Mouse (Mus musculus): ENCODE data around the gene Ttll8.

Gene Ttll8

DNA sequence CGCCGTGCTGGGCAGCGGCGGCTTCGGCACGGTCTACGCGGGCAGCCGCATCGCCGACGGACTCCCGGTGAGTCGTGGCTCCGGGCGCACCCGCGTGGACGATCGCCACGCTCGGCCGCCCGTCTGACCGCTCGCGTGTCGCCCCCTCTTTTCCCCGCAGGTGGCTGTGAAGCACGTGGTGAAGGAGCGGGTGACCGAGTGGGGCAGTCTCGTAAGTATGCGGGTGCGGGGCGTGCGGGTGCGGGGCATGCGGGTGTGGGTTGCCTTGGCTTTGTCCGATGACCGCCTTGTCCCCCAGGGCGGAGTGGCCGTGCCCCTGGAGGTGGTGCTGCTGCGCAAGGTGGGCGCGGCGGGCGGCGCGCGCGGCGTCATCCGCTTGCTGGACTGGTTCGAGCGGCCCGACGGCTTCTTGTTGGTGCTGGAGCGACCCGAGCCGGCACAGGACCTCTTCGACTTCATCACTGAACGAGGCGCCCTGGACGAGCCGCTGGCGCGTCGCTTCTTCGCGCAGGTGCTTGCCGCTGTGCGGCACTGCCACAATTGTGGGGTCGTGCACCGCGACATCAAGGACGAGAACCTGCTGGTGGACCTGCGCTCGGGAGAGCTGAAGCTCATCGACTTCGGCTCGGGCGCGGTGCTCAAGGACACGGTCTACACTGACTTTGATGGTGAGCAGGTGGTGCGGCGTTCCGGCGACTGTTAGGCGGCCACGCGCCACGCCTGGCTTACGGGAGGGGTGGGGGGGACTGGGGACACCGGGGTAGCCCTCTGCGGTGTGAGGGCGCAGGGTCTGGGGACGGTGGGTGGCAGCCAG is 91.1 kb downstream of the Ttll8 start:
- intact Hi-C loops (cut with DNase I), result no loop called here

- intact Hi-C loops (cut with DNase I), result no loop called here
Observed at GRCm38 (mm10) chr15:88861772-88862622, 92.2 kb downstream of the Ttll8 start, which contains the start of gene Pim3. TSS of gene Pim3 (plus strand) at chr15:88862186.

GRCm38 (mm10) chr15:88860781-88861180 is 93.4 kb downstream of the Ttll8 start:
- intact Hi-C loops (cut with DNase I), result no loop called here

GRCm38 (mm10) chr15:88859206-88859970 is 94.8 kb downstream of the Ttll8 start:
- intact Hi-C loops (cut with DNase I), result no loop called here

GRCm38 (mm10) chr15:88858707-88859106 is 95.5 kb downstream of the Ttll8 start:
- intact Hi-C loops (cut with DNase I), result no loop called here

- intact Hi-C loops (cut with DNase I), result no loop called here
Observed at GRCm38 (mm10) chr15:88858141-88858541, 96.1 kb downstream of the Ttll8 start.

DNA sequence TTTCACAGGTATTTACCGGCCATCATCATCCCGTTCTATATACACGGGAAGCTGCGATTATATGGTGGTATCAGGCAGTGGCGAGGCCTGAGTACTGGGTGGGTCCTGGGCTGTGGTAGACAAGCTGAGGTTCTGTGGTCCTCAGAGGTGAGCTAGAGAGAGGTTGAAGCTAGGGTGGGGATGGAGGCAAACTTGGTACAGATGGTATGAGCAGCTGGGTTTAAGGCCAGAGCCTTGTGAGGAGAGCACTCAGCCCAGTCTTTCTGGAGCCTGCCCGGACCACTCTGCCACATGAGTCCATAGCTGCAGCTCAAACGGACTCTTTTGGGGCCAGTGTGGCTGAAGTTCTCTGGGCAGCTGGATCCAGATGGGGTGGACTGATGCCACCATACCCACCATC is 96.9 kb downstream of the Ttll8 start:
- intact Hi-C loops (cut with DNase I), result no loop called here

DNA sequence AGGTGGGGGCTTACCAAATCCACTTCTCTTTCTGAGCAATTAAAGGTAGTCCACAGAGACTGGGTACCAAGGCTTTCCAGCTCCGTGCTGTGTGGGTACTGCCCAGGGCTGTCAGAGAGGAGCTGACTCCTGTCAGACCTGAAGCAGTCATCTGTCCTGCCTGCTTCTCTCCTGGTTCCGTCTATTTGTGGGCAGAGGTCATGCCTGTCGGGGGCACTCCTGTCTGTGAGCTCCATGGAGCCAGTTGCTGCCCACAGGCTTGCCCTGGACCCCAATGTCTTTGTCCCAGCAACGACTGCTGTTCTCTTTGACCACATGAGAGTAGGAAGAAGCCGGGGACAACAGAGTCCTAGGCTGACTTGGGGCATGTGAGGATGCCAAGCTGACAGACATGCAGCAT is 97.6 kb downstream of the Ttll8 start:
- intact Hi-C loops (cut with DNase I), result no loop called here

DNA sequence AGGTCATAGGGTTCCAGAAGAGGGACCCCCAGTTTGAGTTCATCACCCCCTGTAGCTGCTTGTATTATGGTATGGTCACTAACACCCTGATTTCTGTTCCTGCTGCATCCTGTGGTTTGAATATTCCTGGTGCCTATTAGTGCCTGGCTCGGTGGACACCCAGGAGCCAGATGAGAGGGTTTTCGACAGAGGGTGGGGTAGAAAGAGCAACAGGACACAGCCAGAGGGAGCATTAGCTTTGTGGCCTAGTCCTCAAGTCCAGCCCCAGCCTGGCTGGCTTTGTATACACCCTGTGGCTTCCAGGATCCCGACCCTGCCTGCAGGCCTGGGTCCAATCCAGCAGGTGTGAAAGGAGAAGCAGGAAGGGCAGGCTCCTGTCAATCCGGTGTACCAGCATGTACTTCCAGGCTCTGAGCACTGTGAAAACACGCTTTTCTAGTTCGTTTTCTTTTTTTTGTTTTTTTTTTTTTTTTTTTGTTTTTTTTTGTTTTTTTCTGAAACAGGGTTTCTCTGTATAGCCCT is 98.3 kb downstream of the Ttll8 start:
- intact Hi-C loops (cut with DNase I), result no loop called here

- intact Hi-C loops (cut with DNase I), result no loop called here
Observed at GRCm38 (mm10) chr15:88854969-88855830, 99.0 kb downstream of the Ttll8 start.

- intact Hi-C loops (cut with DNase I), result no loop called here
Observed at GRCm38 (mm10) chr15:88854119-88854968, 99.9 kb downstream of the Ttll8 start.

DNA sequence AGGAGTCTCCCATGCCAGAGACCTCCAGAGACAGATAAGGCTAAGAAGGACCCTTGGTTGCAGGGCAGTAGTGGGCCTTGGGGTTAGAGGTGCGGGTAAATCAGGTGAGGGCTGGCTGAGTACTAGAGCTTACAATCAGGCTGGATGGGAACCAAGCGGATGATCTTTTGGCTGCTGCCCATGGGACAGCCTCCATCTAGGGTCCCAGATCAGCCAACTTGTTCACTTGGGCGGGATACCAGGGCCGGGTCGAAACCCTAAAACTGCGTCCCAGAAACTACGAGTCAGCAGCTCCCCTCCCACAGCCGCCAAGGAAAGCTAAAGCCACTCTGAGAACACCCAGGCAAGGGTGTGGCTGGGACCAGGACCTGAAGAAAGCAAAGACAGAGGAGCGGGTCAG is 101.1 kb downstream of the Ttll8 start:
- intact Hi-C loops (cut with DNase I), result no loop called here

DNA sequence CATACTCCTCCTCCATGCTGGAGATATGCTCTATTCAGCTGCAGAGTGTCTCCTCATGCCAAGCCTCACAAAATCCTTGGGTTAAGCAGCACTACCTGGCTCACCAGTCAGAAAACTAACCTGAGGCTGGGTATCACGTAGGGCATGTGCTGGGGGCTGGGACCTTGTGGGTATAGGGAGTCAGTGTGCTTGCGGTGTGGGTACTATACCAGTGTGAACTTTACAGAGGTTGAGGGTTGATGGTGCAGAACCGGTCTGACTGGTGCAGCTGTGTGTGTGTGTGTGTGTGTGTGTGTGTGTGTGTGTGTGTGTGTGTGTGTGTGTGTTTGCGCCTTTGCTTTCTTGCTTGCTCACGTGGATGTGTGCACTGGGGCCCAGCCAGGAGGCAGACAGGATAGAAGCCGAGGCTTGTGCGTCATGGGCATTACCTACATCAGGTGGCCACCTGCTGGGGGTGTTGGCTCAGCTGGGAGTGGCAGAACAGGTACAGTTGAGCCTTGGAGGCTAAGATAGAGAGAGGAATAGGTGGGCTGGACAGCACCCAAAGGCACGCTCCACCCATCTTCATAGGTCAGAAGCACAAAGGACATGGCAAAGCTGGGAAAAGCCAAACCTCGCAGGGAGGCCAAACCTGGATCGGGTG is 102.6 kb downstream of the Ttll8 start:
- intact Hi-C loops (cut with DNase I), result no loop called here

GRCm38 (mm10) chr15:88851076-88851475 is 103.1 kb downstream of the Ttll8 start:
- intact Hi-C loops (cut with DNase I), result no loop called here

DNA sequence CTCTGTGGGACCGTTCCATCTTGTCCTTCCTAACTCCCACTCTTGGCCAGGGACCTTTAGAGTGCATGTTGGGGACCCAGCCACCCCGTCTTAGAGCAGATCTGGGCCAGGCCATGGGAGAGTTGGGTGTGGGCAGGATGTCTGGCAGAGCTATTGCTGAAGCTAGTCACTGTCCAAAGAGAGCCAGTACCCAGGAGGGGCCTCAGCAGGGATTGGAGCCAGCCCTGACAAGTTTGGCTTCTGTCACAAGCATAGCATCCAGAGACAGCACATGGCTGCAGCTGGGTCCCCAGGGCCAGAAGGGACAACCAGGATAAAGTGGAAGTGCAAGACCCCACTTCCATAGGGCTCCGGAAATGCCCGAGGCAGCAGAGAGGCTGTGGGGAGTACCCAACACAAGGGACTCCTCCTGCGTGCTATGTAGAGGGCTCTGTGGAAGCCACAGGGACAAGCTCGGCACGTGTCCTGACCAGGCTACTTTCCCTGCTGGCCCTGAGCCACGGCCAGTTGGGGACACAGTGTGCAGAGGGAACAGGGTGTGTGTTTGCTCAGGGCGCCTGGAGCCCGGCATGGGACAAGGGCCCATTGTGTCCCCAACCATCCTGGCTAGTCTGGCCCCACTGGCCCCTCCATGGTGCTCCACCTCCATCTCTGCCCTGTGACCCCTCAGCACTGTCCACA is 103.9 kb downstream of the Ttll8 start:
- intact Hi-C loops (cut with DNase I), result no loop called here

GRCm38 (mm10) chr15:88849621-88850020 is 104.6 kb downstream of the Ttll8 start:
- intact Hi-C loops (cut with DNase I), result no loop called here

DNA sequence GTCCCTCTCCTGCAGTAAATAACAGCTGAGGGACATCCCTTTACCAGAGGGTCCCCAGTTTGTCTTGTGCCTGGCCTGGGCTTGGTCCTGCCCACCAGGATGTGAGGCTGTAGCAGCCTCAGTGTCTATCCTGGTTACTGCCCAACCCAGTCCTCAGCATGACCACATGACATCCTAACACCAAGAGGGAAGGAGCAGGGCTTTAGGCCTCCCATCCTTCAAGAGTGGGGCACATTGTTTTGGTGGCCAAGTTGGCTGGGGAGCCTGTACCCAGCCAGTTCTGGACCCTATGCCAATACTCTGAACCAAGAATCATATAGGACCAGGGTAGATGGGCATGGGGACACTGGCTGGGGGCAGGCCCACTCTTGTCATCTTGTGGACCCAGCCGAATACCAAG is 105.6 kb downstream of the Ttll8 start:
- intact Hi-C loops (cut with DNase I), result no loop called here

DNA sequence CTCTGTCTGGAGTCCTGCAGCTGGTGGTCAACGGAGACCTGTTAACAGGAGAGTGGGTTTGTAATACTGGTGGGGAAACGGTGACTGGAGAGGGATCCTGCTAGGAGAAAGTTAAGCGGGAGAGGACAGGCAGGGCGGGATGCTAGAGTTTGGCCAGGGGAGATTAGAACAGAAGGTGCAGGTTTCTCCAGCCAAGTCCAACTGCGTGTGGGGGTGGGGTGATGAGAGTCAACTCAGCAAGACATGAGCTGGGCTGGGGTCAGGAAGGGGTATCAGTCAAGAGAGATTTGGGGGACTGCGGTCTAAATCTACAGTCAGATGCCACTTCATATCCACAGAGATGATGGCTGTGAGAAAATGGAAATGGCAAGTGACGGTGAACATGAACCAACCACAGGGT is 109.3 kb downstream of the Ttll8 start:
- intact Hi-C loops (cut with DNase I), result no loop called here

All from adrenal gland (tissue).